Mouse (Mus musculus): Measurements from ENCODE around the gene Gna14.

Gene Gna14

DNA sequence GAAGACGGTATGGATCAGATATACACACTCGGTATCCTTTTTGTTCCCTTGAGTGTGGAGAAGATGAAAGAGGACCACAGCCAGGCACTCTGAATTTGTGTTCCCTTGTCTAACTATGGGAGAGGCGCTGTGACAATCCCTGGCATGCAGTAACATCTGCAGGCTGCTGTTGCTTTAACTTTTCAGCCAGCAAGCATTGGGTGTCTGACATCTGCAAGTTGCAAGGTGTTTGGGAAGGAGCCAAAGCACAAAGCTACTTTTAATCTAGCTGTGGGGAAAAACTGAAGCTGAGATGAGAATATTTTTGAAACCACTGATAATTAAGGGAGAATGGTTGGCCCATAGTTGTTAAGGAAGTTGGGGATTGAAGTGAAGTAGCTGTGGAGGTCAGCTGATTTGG, 83.0 kb downstream of the Gna14 start:
- no peak for DNase-seq

DNA sequence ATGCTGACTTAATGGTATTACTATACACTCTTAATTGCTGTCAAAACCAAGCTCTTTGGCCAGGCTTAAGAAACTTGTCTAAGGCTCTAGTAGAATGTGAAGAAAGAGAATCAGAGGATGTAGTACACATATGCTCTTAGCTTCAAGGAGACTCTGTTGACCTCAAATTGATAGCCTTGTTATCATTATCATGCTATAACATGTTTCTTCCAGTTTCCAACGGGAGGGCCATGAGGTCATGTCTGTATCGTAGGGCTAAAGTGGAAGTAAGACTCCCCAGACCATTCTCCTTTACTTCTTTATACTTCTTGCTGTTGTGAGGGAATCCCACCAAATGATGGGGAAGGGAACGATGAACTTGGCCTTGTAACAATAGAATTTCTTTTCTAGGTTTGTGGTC, 85.0 kb downstream of the Gna14 start:
- no peak for DNase-seq

DNA sequence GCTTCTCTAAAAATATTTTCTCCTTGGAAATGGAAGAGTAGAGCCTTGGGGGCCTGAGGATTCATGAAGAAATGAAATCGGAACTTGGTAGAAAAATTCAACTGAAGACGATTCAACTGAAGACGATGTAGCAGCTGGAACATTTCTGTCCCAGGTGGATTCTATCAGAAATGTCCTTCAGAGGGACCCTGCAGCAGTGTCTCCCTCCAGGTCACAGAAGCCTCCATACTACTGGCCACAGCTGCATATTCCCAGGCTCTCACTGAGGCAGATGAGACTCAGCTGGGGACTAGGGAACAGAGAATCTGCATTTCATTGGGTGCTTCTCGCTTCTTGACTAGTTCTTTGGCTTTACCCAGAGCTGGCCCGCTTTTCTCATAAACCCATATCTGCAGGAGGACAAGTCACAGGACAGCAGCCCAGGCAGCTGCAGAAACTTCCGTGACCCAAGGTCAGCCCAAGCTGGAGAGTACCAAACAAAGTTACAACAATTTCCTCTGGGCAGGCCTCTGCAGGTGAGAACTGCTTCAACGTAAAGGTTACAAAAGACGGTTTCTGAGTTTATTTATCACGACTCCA, 90.8 kb downstream of the Gna14 start:
- no peak for DNase-seq

DNA sequence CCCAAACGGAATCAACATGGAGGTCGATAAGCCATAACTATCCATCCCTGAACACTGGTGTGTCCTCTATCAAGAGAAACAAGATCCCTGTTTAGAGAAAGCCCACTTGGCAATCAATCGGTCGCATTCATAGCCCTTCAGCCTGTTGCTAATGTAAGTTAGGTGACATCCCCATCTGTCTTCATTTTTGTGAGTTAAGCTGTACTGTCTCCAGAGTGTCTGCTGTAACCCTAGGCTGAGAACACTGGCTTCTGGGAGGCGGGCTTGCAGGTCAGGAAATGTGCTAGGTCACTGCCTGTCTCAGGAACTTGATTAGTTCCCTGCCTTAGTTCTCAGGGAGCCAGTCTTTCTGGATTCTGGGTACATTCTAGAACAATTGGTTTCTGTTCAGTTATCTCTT, 91.5 kb downstream of the Gna14 start:
- DNase-seq: no peak

DNA sequence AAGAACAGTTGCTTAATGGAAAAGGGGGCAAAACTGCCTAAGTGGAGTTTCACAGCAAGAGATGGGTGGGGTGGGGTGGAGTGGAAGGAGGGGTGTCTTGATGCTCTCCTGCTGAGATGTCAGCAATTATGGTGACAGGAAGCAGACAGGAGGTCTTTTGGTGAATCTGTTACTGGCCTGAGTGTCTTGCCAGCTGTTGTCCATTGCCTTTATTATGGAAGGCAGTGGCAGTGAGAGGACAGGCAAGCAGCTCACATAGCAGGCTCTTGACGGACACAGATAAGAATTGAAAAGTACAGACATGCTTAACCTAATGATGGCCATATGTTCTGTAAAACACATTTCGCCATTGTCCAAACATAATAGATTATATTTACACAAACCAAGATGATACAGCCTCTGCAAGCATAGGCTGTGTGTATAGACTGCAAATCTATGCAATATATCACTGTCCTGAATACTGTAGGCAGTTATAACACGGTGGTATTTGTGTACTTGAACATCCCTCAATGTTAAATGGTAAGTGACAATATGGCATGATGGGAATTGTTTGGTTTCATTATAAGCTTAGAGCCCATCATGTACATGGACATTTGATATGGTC, 92.8 kb downstream of the Gna14 start:
- no peak for DNase-seq

DNA sequence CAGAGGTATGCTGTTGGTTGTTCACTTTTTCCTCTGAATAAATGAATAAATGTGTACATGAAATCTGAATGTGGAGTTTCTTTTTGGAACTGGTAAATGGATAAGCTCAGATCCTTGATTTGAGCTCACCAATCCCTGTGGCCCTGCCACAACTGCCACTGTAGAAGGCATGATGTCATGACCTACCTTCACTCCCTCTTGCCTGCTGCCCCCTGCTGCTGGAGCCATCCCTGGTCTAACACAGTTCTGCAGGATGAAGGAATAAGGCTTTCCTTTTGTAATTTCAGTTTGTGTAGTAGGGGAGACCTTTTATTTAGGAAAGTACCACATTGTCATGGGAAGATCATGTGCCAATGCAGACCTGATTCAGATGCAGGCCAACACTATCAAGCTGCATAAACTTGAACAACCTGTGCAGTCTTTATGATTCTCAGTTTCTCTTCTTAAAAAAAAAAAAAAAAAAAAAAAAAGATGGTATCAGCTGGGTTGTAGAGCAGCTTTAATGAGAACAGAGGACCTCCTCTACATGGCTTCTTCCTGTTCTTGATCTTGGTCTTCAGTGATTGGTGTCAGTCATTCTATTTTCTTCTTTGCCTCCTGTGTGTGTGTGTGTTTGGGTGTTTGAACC, 93.8 kb downstream of the Gna14 start:
- DNase-seq: peak; percentile 24 to 32

DNA sequence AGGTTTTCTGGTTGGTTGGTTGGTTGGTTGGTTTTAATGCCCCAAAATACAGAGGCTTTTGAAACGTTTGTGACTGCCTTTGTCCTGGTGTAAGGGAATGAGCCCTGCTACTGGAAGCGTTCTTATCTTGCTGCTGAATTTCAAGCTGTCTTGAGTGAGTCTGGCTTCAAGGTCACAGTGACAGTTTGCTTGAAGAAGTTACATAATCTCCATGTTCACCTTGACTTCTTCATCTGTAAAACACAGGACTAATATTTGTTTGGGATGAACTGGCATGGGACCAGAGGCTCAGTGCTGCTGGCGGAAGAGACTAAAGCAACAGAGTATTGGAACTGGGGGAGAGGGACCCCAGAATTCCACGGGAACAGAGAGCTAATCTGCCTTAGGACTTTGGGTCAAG, 94.4 kb downstream of the Gna14 start:
- no peak for DNase-seq

DNA sequence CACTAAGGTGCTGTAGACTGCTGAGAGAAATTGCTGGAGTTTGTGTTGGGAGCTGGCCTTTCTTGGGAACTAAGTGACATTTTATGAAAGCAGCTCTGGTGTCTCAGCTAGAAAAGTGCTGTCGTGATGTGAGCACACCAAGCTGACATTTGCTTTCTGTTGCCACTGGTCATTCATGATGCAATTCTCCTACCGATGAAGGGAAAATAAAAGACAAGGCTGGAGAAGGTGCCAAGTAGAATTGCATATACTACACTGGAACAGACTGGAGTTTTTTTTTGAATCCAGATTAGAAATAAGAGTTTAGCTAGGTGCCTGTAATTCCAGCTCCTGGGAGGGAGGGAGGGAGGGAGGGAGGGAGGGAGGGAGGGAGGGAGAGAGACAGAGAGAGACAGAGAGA, 98.7 kb downstream of the Gna14 start:
- no peak for DNase-seq

DNA sequence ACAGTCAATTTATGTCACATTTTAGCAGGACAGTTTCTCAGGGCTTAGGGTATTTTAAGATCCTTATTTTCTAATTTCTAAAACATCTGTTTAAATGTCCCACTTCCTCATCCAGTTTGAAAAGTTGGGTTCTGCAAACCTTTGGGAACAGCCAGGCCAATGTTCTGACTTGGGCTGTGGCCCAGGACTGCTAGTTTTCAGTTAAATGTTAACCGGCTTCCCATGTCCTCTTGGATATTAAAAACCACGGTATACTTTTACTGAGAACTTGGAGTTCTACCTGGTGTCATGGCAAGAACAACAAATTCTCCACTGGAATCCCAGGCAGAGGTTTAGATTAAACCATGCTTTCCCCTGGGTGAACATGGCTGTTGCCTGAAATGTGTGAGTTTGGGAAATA, 102.9 kb downstream of the Gna14 start:
- DNase-seq: no peak

DNA sequence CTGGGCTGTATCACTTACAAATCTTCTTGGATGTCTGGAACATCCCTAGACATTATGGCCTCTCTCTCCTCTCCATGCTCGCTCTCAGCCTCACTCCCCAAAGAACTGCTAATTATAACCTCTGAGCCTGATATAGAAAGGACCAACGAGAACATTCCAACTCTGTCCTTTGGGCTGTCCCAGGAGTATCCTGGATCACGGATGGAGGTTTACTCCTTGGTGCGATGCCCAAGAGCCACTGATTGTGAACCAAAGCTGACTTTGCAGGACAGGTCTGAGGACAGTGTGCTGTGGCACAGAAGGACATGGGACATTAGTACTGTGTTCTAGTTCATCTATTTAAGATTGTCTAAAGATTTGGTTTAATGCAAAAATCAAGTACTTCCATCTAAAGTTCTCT, 108.1 kb downstream of the Gna14 start:
- no peak for DNase-seq

DNA sequence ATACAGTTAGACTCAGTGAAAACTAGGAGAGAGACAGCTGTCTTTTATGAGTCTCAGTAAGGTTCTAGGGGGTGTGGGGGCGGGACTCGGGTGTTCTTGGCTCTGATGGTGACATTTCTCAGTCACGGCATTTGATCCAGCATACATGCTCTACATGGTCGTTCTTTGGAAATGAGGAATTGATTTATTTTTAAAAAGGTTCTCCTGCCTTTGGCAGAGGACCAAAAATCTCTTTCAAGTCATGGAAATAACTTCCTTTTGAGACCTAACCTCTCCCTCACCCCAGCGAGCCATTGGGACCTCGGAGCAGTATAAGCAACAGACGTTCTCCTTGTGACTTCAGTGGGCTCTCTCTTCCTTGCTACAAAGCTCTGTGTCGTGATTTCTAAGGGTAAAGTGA, 121.4 kb downstream of the Gna14 start:
- no peak for DNase-seq

DNA sequence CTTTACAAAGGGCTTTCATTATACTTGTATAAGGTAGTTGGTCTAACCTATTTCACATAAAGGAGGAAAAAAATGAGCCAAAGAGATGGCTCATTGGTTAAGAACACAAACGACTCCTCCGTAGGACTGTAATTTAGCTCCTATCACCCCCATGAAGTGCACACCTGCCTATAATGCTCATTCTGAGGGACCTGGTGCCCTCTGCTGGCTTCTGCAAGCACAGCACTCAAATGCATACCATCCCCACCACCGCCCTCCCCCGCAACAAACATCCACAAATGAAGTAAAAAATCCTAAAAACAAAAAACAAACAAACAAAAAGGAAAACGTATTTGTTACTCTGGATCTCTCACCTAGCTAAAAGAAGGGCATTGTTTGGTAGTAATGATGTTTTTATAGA, 122.4 kb downstream of the Gna14 start:
- peak; percentile 44 to 46 for DNase-seq

DNA sequence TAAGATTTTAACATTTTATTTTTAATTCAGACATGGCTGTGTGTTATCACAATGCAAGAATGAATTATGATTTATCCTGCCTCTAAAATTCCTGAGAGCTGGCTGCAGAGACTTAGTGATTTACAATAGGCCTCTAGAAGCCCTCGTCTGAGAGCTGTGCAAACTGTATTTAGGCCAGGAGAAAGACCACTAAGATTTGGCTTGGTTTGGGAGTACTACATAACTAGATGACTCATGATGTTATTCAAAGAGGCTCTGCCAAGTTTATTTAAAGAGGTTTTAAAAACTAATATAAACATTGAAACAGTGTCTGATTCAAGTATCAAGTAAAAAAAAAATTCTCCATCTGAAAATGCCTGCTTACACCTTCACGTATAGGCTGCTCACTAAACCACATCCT, 123.0 kb downstream of the Gna14 start:
- DNase-seq: no peak

DNA sequence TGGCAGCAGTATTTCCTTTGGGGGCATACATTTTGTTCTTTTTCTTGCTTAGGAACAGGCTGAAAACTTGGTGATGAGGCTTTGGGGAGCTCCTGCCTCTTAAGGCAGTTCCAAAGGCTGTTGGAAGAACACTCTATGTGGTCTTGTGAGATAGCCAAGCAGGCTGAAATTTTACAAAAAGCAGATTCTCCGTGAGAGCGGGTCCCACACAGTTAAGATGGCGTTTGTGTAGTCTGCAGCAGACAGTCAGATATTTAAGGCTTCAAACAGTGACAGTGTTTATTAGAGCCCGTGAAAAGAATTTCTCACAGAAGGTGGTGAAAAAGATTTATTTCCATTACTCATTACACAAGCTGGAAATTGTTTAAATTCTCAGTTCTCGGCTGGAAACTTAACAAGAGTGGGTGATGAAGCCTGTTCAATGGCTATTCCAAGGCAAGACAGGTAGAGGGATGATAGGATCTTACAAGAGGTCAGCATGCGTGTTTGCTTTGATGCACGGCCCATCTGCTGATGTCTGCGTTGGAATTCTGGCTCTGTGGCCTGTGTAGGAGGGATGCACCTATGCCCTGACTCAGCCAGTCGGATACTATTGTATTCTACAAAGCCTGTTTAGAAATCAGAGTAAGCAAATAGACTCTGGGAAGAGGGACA, 123.8 kb downstream of the Gna14 start:
- no peak for DNase-seq

DNA sequence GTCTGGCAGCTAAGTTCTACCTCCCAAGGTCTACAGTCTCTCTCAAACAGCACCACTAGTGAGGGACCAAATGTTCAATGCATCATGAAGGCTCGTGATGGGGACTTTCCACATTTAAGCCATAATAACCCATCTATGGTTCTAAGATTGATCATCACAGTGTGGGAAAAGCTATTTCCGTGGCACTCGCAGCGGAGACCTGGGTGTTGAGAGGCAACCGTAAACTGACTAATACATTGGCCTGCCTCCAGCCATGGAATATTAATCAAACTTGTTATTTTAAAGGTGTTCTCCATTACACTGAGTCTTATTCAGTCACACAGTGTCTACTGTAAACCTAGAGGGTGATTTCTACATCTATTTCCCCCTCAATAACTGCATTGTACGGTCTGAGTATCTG, 127.1 kb downstream of the Gna14 start:
- no peak for DNase-seq

DNA sequence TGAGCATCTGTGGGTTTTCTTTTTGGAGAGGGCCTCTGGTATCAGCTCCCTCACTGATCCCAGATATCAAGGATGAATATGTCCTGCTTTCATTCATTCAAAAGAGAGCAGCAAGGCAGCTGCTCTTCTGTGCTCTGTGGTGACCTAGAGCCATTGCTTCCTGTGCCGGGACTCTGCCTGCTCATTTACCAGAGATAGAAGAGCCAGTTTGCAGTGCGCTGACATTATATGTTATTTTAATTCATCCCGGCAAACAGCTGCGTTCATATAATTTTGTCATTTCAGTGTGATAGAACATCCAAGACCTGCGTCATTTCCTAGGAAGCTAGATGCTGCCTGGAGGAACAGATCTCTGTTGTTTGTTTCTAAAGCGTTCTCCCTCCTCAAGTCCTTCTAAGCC, 141.2 kb downstream of the Gna14 start:
- no peak for DNase-seq

DNA sequence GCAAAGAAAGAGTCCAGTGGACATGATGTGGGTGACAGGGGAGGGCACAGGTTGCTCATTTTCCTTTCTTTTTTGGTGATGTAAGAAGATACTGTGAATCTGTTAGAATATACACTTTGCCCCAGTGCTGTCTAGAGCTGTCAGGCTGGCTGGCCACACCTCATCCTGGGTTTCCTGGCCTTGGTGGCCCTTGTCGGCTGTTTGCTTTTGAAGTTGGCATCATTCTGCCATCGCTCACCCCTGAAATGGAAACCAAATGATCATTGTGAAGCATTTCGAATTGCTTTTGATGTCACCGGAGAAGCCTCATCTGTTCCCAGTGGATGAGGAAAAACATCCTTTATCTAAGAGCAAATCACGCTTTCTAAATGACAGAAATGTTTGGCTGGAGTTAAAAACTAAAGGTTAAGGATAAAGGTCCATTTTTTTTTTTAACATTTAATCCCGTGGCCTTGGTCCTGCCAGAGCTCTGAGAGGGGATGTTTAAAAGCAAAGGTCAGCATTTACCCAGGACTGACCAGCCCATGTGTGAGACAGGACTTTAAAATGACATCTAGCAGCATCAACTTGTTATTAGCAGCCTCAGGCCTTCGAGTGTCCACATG, 144.2 kb downstream of the Gna14 start:
- no peak for DNase-seq

DNA sequence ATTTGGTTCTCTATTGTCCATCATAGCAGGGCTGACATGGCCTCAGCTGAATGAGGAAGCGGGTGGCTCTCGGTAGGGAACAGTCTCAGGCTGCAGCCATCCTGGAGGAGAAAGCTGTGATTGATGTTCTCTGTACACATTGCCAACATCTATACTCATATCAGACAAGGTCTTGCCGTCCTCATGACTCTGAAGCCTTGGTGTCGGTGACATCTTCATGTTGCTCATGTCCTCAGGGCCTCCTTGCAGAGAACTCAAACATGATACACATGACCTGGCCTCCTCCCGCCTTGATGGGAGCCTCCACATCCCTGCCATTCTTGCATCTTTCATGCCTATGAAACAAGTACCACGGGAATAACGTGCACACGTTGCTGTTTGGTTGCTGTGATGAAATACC, 144.9 kb downstream of the Gna14 start:
- DNase-seq: no peak

DNA sequence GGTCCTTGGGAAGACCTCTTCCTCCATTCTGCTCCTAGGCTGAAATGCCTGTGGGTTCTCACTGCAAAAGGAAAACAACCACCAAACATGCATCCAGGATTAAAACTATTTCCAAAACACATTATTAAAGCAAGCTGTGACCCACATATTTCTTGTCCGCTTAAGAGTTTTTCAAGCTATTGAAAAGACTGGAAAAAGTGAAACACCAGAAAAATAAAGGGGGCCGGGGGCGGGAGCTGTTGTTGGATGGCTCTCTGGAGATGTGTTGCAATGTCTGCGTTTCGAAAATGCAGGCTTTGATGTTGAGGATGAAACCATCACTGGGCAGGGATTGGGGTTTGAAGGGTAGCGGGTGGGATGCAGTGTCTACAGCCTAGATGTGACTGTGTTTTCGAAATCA, 149.0 kb downstream of the Gna14 start:
- DNase-seq: no peak

DNA sequence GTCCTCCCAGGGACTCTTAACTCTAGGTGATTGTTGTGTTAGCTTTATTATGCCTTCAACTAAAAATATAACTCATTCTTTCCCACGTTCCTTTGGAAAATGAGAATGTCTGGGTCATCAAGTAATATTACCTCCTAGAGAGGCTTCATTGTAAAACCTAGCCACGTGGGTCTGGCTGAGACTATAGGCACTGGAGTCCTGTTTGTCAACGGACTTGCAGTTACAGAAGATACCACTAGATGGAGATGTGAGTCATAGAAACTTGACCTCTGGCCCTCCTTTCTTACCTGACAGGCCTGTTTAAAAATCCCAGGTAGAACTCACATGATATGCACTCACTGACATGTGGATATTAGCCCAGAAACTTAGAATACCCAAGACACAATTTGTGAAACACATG, 149.8 kb downstream of the Gna14 start:
- peak; percentile 32 to 38 for DNase-seq

DNA sequence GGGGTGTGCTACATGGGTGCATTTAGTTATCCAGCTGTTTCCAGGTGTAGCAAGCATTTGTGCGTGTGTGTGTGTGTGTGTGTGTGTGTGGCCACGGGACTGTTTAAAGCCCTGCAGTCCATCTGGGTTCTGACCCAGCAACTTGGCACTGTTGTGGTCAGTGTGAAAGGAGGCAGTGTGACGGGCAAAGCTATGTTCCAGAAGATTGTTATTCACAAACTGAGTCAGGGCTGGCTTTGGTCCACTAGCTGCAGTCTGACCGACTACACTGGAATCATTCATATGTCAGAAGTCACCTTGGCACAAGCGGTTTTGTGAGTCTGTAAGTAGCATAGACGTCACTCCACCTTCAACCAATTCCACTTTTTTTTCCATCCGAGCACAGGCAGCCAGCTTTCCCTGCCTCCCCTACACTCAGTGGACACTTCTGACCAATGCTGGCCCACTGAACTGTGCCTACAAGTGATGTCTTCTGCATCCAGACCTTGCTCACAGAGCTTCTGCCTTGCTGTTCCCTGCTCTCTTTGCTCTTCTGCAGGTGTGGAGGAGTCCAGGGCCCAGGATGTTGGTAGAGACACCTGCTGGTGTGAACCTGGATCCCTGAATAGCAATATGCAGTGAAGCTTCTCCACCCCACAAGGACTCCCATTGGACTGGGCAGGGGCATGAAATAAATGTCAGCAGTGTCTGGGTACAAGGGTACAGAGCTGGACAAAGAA, 157.9 kb downstream of the Gna14 start:
- DNase-seq: no peak

DNA sequence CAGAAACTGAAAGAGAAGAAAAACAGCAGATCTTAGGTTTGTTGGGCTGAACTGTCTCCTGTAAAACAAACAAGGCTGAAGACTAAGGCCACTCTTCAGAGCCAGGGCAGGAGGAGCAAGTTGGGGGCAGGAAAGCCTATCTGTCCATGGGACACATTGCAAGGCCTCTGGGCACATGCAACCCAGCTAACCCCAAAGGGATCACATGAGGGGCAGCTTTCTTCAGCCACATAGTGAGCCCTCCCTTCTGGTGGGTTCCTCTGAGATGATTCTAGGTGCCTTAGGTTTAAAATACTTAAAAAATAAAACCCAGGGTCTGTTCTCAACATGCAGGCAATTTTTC, 158.4 kb downstream of the Gna14 start:
- DNase-seq: no peak

DNA sequence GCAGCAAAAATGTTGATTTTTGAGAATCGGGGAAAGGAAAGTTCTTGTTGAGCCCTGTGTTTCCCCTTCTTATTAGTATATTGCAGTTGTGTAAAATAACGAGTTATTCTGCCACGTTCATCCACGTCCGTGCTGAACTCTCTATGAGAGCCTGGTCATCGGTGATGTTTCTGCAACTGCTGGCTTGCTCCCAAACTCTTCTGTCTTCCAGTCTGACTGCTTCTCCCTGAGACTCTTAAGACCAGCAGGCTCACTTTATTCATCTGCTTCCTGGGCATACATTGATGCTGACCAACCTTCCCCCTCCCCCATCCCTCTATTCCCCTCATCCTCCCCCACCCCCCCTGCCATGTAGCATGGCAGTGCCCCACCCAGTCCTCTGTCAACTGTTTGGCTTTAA, 161.7 kb downstream of the Gna14 start:
- DNase-seq: no peak
